Mouse (Mus musculus) heart, embryonic 11.5 days (tissue): Measurements from ENCODE around the gene Cdc42. TPM values are rescaled to one million over a fixed set of nuclear protein-coding genes. Genes with fewer than 3 reads are reported as not detected.
A peak's percentile ranks its signal among the peaks of the same experiment; 100 is the strongest.

Experiments
- ATAC-seq: fragments of 200-750 bp; cut with Nextera tagmentation; replicated peaks from 2 replicates; pipeline ENCODE4 v1.8.0; 2017; ENCODE audit warnings: moderate library complexity; ENCODE audit not compliant: insufficient number of reproducible peaks, low FRiP score, low TSS enrichment
- H3K27ac ChIP-seq: fragments of 300-500 bp; sonication (generic); 2 replicates; pipeline ENCODE4 v1.5.1; 2014; ENCODE audit warnings: mild to moderate bottlenecking, low read depth, low read length
- H3K27me3 ChIP-seq: fragments of 300-500 bp; sonication (generic); 2 replicates; pipeline ENCODE4 v1.6.1; 2014; ENCODE audit warnings: mild to moderate bottlenecking, low read length, mixed read lengths; ENCODE audit not compliant: control insufficient read depth, insufficient read depth
- H3K36me3 ChIP-seq: fragments of 300-500 bp; sonication (generic); 2 replicates; pipeline ENCODE4 v1.6.1; 2014; ENCODE audit warnings: mild to moderate bottlenecking, low read length, moderate library complexity, mixed read lengths; ENCODE audit not compliant: control insufficient read depth, insufficient read depth
- H3K4me1 ChIP-seq: fragments of 300-500 bp; sonication (generic); 2 replicates; pipeline ENCODE4 v1.6.1; 2014; ENCODE audit warnings: low read length; ENCODE audit not compliant: control insufficient read depth, insufficient read depth
- H3K4me2 ChIP-seq: fragments of 300-500 bp; sonication (generic); 2 replicates; pipeline ENCODE4 v1.6.1; 2014; ENCODE audit warnings: mild to moderate bottlenecking, moderate library complexity
- H3K4me3 ChIP-seq: fragments of 300-500 bp; sonication (generic); 2 replicates; pipeline ENCODE4 v1.5.1; 2014; ENCODE audit warnings: low read depth, low read length
- H3K9ac ChIP-seq: fragments of 300-500 bp; sonication (generic); 2 replicates; pipeline ENCODE4 v1.6.1; 2014; ENCODE audit warnings: mild to moderate bottlenecking, low read depth, low read length, moderate library complexity
- H3K9me3 ChIP-seq: fragments of 300-500 bp; sonication (generic); replicated peaks from 2 replicates; pipeline ENCODE4 v1.6.1; 2016; ENCODE audit warnings: low read length; ENCODE audit not compliant: control insufficient read depth
- WGBS: fragments of 180-500 bp; shearing (Covaris S2); extraction: QIAGEN DNeasy Blood & Tissue Kit; methylation state at CpG from one replicate; pipeline ENCODE4 v1.1.7; 2014; ENCODE audit not compliant: insufficient replicate concordance; 5-methylcytosine and 5-hydroxymethylcytosine counted together
- polyA plus RNA-seq: library from polyadenylated mRNA; unstranded; fragments of >200 nt; fragmentation: Nextera tagmentation; extraction: Ambion mirVana; gene quantifications from 2 replicates; pipeline ENCODE4 v1.2.1, GENCODE M21; 2014

The Cdc42 gene
- polyA plus RNA-seq, 1 experiment from 2014 or later: 525 TPM

DNA sequence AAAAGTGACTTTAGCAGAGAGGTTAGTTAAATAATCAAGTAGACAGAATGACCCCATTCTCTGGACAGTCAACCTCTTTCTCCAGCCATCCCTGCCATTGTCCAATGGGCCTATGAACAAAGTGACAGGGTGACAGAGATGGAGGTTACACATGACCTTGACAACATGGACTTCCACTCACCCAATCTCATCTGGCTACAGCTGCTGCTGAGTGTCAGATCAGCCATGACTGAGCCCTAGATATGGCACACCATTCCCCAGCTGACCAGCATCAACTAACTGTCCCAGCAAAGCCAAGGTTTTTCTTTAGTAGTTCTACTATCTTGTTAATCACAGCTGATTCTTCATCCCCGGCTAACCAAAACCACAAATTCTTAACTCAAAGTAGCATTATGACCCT, 14.7 kb downstream of the Cdc42 start:
- no peaks in the 10 kb centered on the region for H3K27me3 ChIP-seq
- peaks cover 2% of the 10 kb centered on the region; the same call in 1 of the 2 replicates for H3K4me1 ChIP-seq
- peaks cover 3% of the 10 kb centered on the region; the same call in 1 of the 2 replicates for H3K36me3 ChIP-seq
- H3K9ac ChIP-seq: no peak overlapping the region
- no peak overlapping the region for H3K4me2 ChIP-seq
- no peak overlapping the region for H3K27ac ChIP-seq
- H3K4me3 ChIP-seq: no peak overlapping the region
- WGBS: 82% methylated on average over 1 of the region's 1 CpGs
- no peak for ATAC-seq
- H3K9me3 ChIP-seq: no peaks in the 10 kb centered on the region

DNA sequence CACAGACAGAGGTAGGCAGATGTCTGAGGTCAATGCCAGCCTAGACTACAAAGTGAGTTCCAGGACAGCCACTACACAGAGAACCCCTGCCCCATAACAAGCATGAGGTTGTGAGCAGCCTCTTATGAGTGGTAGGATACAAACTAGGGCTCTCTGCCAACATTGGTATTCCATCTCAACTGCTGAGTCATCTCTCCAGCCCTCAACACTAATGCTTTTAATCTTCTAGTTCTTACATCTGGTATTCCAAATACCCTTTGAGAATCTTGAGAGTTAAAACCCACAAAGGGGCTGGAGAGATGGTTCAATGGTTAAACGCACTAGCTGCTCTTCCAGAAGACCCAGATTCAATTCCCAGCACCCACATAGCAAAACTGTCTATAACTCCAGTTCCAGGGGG, 18.1 kb downstream of the Cdc42 start:
- H3K9me3 ChIP-seq: no peaks in the 10 kb centered on the region
- ATAC-seq: no peak
- peaks cover 8% of the 10 kb centered on the region; the same call in 1 of the 2 replicates for H3K4me1 ChIP-seq
- no peak overlapping the region for H3K4me2 ChIP-seq
- no peaks in the 10 kb centered on the region for H3K27me3 ChIP-seq
- no peak overlapping the region for H3K27ac ChIP-seq
- no peak overlapping the region for H3K4me3 ChIP-seq
- H3K36me3 ChIP-seq: peaks cover 8% of the 10 kb centered on the region
- no peak overlapping the region for H3K9ac ChIP-seq
- 79% methylated on average over 1 of the region's 1 CpGs for WGBS

DNA sequence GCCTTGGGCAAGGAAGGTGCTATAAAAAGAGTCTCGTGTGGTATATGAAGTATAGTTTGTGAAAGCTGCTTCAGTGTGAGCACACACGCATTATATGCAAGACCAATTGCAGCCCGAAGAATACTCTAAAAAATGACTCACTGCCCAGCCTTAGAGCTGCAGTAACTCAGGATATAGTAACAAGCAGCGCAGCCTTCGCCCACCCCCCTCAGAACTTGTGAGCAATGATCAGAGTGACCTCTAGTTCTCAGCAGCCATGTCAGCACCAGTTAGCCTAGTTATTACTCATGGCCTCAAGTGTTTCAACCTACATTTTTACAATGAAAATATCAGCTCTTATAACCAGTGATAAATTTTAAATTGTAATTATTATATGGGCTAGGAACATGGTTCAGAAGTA, 21.1 kb downstream of the Cdc42 start:
- 88% methylated on average over 5 of the region's 5 CpGs for WGBS
- Histone ChIP-seq H3K36me3 (peaks cover 15% of the 10 kb centered on the region), H3K4me2 (no peak overlapping the region), H3K9ac (no peak overlapping the region), H3K27ac (no peak overlapping the region), H3K9me3 (no peaks in the 10 kb centered on the region), H3K27me3 (no peaks in the 10 kb centered on the region), H3K4me3 (no peak overlapping the region), H3K4me1 (peaks cover 6% of the 10 kb centered on the region; the same call in 1 of the 2 replicates)
- ATAC-seq: no peak

DNA sequence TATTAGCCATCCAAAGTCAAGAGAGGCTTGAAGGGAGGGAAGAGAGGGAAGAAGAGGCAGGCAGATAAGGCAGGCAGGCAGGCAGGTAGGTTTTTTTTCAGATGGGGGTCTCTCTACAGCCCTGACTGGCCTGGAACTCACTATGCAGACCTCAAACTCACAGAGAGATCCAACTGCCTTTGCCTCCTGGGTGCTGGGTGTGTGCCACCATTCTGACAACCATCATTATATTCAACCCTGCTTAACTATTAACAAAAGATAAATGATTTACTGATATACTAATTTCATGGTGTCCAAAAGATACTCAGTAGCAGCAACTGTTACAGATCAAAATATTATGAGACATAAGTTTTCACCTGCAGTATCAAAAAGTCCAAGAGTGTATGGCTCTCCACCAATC, 25.5 kb downstream of the Cdc42 start:
- no peak for ATAC-seq
- no peak overlapping the region for H3K4me3 ChIP-seq
- peaks cover 30% of the 10 kb centered on the region for H3K36me3 ChIP-seq
- H3K4me1 ChIP-seq: peaks cover 6% of the 10 kb centered on the region; the same call in 1 of the 2 replicates
- no peak overlapping the region for H3K4me2 ChIP-seq
- H3K27me3 ChIP-seq: no peaks in the 10 kb centered on the region
- H3K27ac ChIP-seq: no peak overlapping the region
- no peaks in the 10 kb centered on the region for H3K9me3 ChIP-seq
- H3K9ac ChIP-seq: no peak overlapping the region

DNA sequence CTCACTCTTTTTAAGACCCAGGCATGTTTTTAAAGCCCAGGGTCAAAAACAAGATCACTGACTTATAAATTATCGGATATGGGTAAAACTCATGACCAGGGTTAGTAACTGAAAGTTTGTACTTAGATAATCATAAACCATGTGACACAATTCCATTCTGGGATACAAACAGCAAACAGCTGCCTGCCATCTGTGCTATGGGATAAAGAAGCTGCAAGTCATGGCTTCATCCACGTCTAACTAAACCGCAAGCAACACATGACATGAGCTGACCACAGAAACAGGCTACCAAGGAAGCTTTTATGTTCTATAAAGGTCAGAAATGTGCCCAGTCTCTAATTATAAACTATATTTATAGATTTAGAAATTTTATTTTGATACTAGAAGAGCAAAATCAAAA, 31.0 kb downstream of the Cdc42 start:
- WGBS: 92% methylated on average over 3 of the region's 3 CpGs

DNA sequence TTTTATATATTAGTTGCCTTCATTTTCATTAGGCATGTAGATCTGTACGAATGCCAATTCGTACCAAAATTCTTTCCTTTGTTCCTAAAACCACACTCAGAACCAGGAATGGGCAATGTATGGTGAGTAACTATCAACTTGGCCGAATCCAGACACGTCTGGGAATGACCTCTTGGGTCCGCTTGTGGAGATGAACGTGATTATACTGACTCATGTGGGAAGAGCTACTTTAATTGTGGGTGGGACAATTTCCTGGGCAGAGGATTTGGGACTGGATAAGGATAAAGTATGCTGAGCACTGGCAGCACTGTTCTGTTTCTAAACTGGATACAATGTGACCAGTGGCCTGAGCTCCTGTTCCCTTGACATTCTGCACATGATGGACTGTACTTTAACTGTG, 32.6 kb downstream of the Cdc42 start:
- no peak overlapping the region for H3K4me2 ChIP-seq
- H3K4me3 ChIP-seq: no peak overlapping the region
- H3K9me3 ChIP-seq: no peaks in the 10 kb centered on the region
- H3K4me1 ChIP-seq: no peaks in the 10 kb centered on the region
- no peak overlapping the region for H3K9ac ChIP-seq
- H3K27me3 ChIP-seq: no peaks in the 10 kb centered on the region
- H3K27ac ChIP-seq: no peak overlapping the region
- H3K36me3 ChIP-seq: peaks cover 24% of the 10 kb centered on the region
- WGBS: 82% methylated on average over 6 of the region's 6 CpGs
- ATAC-seq: no peak

More for the DNA sequence above, 31.0 kb downstream of the Cdc42 start:
- Histone ChIP-seq H3K27ac (no peak overlapping the region), H3K27me3 (no peaks in the 10 kb centered on the region), H3K9ac (no peak overlapping the region), H3K4me1 (no peaks in the 10 kb centered on the region), H3K4me2 (no peak overlapping the region), H3K9me3 (no peaks in the 10 kb centered on the region), H3K4me3 (no peak overlapping the region), H3K36me3 (peaks cover 21% of the 10 kb centered on the region)
- no peak for ATAC-seq

DNA sequence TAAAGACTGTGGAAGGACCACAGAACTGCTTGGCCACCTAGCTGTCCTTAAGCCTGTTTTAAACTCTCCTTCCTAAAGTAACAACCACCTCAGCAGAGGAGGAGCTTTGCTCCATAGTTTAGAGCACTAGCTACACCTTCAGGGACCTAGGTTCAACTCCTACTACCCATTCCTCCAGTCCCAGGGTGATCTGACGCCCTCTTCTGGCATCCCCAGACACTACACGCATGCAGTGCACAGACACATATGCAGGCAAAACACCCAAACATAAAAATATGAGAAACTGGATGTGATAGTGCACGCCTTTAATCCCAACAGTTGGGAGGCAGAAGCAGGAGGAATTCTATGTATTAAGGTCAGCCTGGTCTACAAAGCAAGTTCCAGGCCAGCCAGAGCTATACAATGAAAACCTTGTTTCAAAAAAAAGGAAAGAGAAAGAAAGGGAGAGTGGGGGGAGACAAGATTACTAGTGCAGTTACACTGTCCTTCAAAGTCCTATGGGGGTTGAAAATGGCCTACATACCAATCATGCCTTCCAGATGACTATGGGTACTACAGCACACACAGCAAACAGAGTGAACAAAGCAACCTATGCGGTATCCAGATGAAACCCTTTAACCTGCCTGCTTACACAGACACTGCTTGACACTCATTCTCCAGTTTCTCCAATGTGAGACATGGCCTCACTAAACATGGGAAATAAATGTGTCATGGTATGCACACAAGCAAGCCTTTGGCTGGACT, 41.3 kb downstream of the Cdc42 start:
- Histone ChIP-seq H3K4me3 (no peak overlapping the region), H3K27me3 (no peaks in the 10 kb centered on the region), H3K36me3 (peaks cover under 1% of the 10 kb centered on the region; the same call in 1 of the 2 replicates), H3K9me3 (no peaks in the 10 kb centered on the region), H3K27ac (peak overlapping the region; percentile 71), H3K9ac (no peak overlapping the region), H3K4me1 (peaks cover 27% of the 10 kb centered on the region), H3K4me2 (no peak overlapping the region)
- WGBS: 70% methylated on average over 4 of the region's 4 CpGs
- ATAC-seq: no peak

DNA sequence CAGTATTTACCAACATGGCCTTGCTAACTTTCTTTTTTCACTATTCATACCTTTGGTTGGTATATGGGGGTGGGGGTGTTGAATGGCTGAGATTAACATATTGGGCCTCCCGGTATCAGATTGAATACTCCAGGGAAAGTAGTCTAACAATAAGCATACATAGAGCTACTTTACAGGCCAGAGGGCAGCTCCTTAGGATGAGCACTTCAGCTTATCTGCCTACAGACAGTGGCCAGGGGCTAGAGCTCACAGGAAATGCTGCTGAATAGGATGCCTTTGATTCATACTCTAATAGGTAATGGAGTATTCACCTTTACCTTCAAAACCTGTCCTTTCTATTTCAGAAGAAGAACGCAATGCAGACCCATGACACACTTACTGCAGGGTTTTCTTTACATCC, 42.5 kb downstream of the Cdc42 start:
- peaks cover 27% of the 10 kb centered on the region for H3K4me1 ChIP-seq
- H3K36me3 ChIP-seq: no peaks in the 10 kb centered on the region
- H3K9me3 ChIP-seq: no peaks in the 10 kb centered on the region
- no peak overlapping the region; the same call in 1 of the 2 replicates for H3K27ac ChIP-seq
- no peak overlapping the region for H3K9ac ChIP-seq
- no peaks in the 10 kb centered on the region for H3K27me3 ChIP-seq
- no peak overlapping the region for H3K4me3 ChIP-seq
- no peak overlapping the region for H3K4me2 ChIP-seq
- 88% methylated on average over 2 of the region's 2 CpGs for WGBS
- no peak for ATAC-seq

DNA sequence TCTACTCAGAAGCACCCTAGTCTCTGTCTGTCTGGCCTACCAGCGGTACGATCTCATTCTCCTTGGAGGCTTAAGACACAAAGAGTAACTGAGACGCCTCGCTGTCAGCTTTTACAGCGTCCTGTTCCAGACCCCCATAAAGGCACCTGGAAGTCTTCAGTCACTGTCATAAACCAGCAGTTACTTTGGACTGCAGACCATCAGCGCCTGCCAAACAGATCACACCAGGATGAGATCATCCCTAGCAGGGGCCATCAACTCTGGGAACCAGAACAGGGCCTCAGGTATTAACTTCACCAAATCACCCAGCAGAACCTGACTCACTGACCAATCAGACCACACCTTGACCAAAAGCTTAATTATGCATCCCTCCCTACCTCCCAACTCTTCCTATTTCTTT, 43.0 kb downstream of the Cdc42 start:
- H3K27me3 ChIP-seq: no peaks in the 10 kb centered on the region

More for the DNA sequence above, 43.0 kb downstream of the Cdc42 start:
- no peak overlapping the region for H3K9ac ChIP-seq
- no peaks in the 10 kb centered on the region for H3K9me3 ChIP-seq
- H3K27ac ChIP-seq: no peak overlapping the region; the same call in 1 of the 2 replicates
- H3K4me3 ChIP-seq: no peak overlapping the region
- no peak overlapping the region for H3K4me2 ChIP-seq
- WGBS: 56% methylated on average over 6 of the region's 6 CpGs
- peaks cover 27% of the 10 kb centered on the region for H3K4me1 ChIP-seq
- ATAC-seq: no peak
- peaks cover 3% of the 10 kb centered on the region; the same call in 1 of the 2 replicates for H3K36me3 ChIP-seq
